In genomic region chr10:95074959-95075590, GRCm38 (mm10) we compare ENCODE assay signal across 12 mouse cellular contexts.
DNase-seq lines count a peak whose midpoint lies in the region; ATAC-seq and TF ChIP-seq lines count a peak whose summit lies in the region.
"Had no signal": no experiment of that assay in that cellular context is flagged by ENCODE, and none has a peak within 500 bp of the region (broad histone marks: within the 10 kb centered on the region; RNA-seq: fewer than 3 reads in every experiment).

No protein-coding gene starts in this region.

- peaks cover 12% of the 10 kb centered on the region for H3K4me1 ChIP-seq in heart, embryonic 11.5 days (ENCODE audit: control insufficient read depth, insufficient read depth, low read length)
- no peaks in the 10 kb centered on the region for H3K4me1 ChIP-seq in heart, adult 2 months (ENCODE audit: control insufficient read depth, insufficient read depth, low read length)
- H3K4me1 ChIP-seq: stomach, embryonic 15.5 days had no signal

- H3K4me2 ChIP-seq in heart, embryonic 11.5 days, result no peak overlapping the region
- H3K4me2 ChIP-seq: limb, embryonic 12.5 days; stomach, embryonic 15.5 days had no signal

- peak overlapping the region; percentile 57; the same call in 1 of the 2 replicates for H3K27ac ChIP-seq in heart, embryonic 11.5 days (ENCODE audit: low read depth, low read length)
- H3K27ac ChIP-seq in heart, adult 2 months, result no peak overlapping the region
- H3K27ac ChIP-seq: limb, embryonic 12.5 days; stomach, embryonic 15.5 days had no signal

- ATAC-seq in heart, embryonic 11.5 days (replicated peaks; ENCODE audit: insufficient number of reproducible peaks, low FRiP score, low TSS enrichment), result no peak

- H3K36me3 ChIP-seq in heart, embryonic 11.5 days (ENCODE audit: control insufficient read depth, insufficient read depth, low read length), result no peaks in the 10 kb centered on the region
- no peaks in the 10 kb centered on the region for H3K36me3 ChIP-seq in heart, adult 2 months (ENCODE audit: control insufficient read depth, insufficient read depth, low read length)
- H3K36me3 ChIP-seq: limb, embryonic 12.5 days; stomach, embryonic 15.5 days had no signal

- no peak for TF ChIP-seq CTCF in heart, adult 2 months (IDR thresholded peaks at IDR 0.05)

- no peak for TF ChIP-seq POLR2A in heart, adult 2 months (IDR thresholded peaks at IDR 0.05; ENCODE audit: insufficient read depth, low read depth, low read length)

- H3K27me3 ChIP-seq in heart, embryonic 11.5 days (ENCODE audit: control insufficient read depth, insufficient read depth, low read length), result no peaks in the 10 kb centered on the region
- no peaks in the 10 kb centered on the region for H3K27me3 ChIP-seq in heart, adult 2 months (ENCODE audit: control insufficient read depth, insufficient read depth, low read length)
- H3K27me3 ChIP-seq: stomach, embryonic 15.5 days had no signal

- DNase-seq in heart, adult 2 months, result no peak
- DNase-seq in B cell, adult 2 months, result peak; percentile 12 to 23
- DNase-seq in c-Kit-positive CD71-negative TER-119-negative erythroid progenitor cells, embryonic 14.5 days (ENCODE audit: low read depth), result peak; percentile 49
- peak; percentile 45 to 52 for DNase-seq in lung, postnatal 4 days
- DNase-seq in gastrocnemius, adult 18-20 months (ENCODE audit: low spot score), result no peak
- DNase-seq in c-Kit-positive CD71-positive TER-119-positive erythroid progenitor cells, embryonic 14.5 days (ENCODE audit: low spot score), result no peak
- no peak for DNase-seq in thymus, postnatal 14 days
- DNase-seq: adrenal gland, postnatal 36 days; midbrain, embryonic 14.5 days had no signal

- WGBS in heart, embryonic 11.5 days (ENCODE audit: insufficient replicate concordance), result 35% methylated on average over 5 of the region's 5 CpGs
- WGBS in heart, adult 2 months, result 42% methylated on average over 5 of the region's 5 CpGs

- H3K79me2 ChIP-seq in heart, adult 2 months (replicated peaks; ENCODE audit: control insufficient read depth, insufficient read depth, low read length), result no peaks in the 10 kb centered on the region

- no peak overlapping the region for H3K4me3 ChIP-seq in heart, embryonic 11.5 days (ENCODE audit: low read depth, low read length)
- no peak overlapping the region for H3K4me3 ChIP-seq in heart, adult 2 months
- H3K4me3 ChIP-seq: limb, embryonic 12.5 days; stomach, embryonic 15.5 days had no signal

- intact Hi-C loops in heart, adult 2 months (cut with DNase I), result no loop called here

- no peaks in the 10 kb centered on the region for H3K9me3 ChIP-seq in heart, embryonic 11.5 days (replicated peaks; ENCODE audit: control insufficient read depth, low read length)
- H3K9me3 ChIP-seq: stomach, embryonic 15.5 days had no signal

- no peak for TF ChIP-seq EP300 in heart, adult 2 months (IDR thresholded peaks at IDR 0.05; ENCODE audit: insufficient read depth, low read depth, low read length)

- H3K9ac ChIP-seq in heart, embryonic 11.5 days (ENCODE audit: low read depth, low read length), result no peak overlapping the region
- no peak overlapping the region for H3K9ac ChIP-seq in heart, adult 2 months (ENCODE audit: low read depth, low read length)
- H3K9ac ChIP-seq: limb, embryonic 12.5 days; stomach, embryonic 15.5 days had no signal

Comparison
In these comparisons a context has a peak if more than half of its experiments do, and no peak if none do; other contexts are left out.
1. DNase-seq: peak in B cell, adult 2 months (2 of 2), c-Kit-positive CD71-negative TER-119-negative erythroid progenitor cells, embryonic 14.5 days (single experiment) and lung, postnatal 4 days (2 of 2); none in heart, adult 2 months (0 of 2), gastrocnemius, adult 18-20 months (single experiment), c-Kit-positive CD71-positive TER-119-positive erythroid progenitor cells, embryonic 14.5 days (single experiment) and thymus, postnatal 14 days (single experiment).